Mouse (Mus musculus) embryo, embryonic 9.5 days (tissue): ENCODE results near the gene Xylt1.

Experiments used
- DNase-seq: peaks from one replicate; pipeline ENCODE4 v3.0.0-alpha.2; 2017; ENCODE audit errors: extremely low spot score

The Xylt1 gene

GRCm38 (mm10) chr7:117613796-117614195 lies 233.0 kb downstream of the Xylt1 start:
- no peak for DNase-seq

- DNase-seq: no peak
Observed at GRCm38 (mm10) chr7:117614346-117614745, 233.6 kb downstream of the Xylt1 start.

GRCm38 (mm10) chr7:117614851-117615250 lies 234.1 kb downstream of the Xylt1 start:
- DNase-seq: no peak

- DNase-seq: peak; percentile 23
Observed at GRCm38 (mm10) chr7:117616277-117616676, 235.5 kb downstream of the Xylt1 start.

GRCm38 (mm10) chr7:117618715-117619150 lies 238.0 kb downstream of the Xylt1 start:
- peak; percentile 48 for DNase-seq

GRCm38 (mm10) chr7:117621566-117621965 lies 240.8 kb downstream of the Xylt1 start:
- DNase-seq: no peak

- no peak for DNase-seq
Observed at GRCm38 (mm10) chr7:117622769-117623168, 242.0 kb downstream of the Xylt1 start.

GRCm38 (mm10) chr7:117628791-117629190 lies 248.0 kb downstream of the Xylt1 start:
- no peak for DNase-seq

GRCm38 (mm10) chr7:117630657-117631056 lies 249.9 kb downstream of the Xylt1 start:
- DNase-seq: peak; percentile 22

- no peak for DNase-seq
Observed at GRCm38 (mm10) chr7:117635584-117635983, 254.8 kb downstream of the Xylt1 start.

- no peak for DNase-seq
Observed at GRCm38 (mm10) chr7:117636713-117637112, 255.9 kb downstream of the Xylt1 start.

- DNase-seq: no peak
Observed at GRCm38 (mm10) chr7:117637997-117638396, 257.2 kb downstream of the Xylt1 start.

GRCm38 (mm10) chr7:117652637-117653036 lies 271.9 kb downstream of the Xylt1 start:
- DNase-seq: no peak

- DNase-seq: no peak
Observed at GRCm38 (mm10) chr7:117655732-117656131, 275.0 kb downstream of the Xylt1 start.

- no peak for DNase-seq
Observed at GRCm38 (mm10) chr7:117658180-117658579, 277.4 kb downstream of the Xylt1 start.

GRCm38 (mm10) chr7:117658739-117659138 lies 278.0 kb downstream of the Xylt1 start:
- DNase-seq: no peak

GRCm38 (mm10) chr7:117667286-117667685 lies 286.5 kb downstream of the Xylt1 start:
- DNase-seq: no peak

- no peak for DNase-seq
Observed at GRCm38 (mm10) chr7:117668226-117668625, 287.4 kb downstream of the Xylt1 start.

GRCm38 (mm10) chr7:117672121-117672591 lies 291.4 kb downstream of the Xylt1 start:
- no peak for DNase-seq

GRCm38 (mm10) chr7:117686120-117686996 lies 305.6 kb downstream of the Xylt1 start:
- DNase-seq: peak; percentile 61

- no peak for DNase-seq
Observed at GRCm38 (mm10) chr7:117686997-117687302, 306.2 kb downstream of the Xylt1 start.

GRCm38 (mm10) chr7:117695612-117696011 lies 314.8 kb downstream of the Xylt1 start:
- peak; percentile 27 for DNase-seq

- DNase-seq: no peak
Observed at GRCm38 (mm10) chr7:117697681-117698080, 316.9 kb downstream of the Xylt1 start.
